Mouse (Mus musculus): ENCODE results near the gene Gdf2. TPM values are rescaled to one million over a fixed set of nuclear protein-coding genes. Genes with fewer than 3 reads are reported as not detected.

Gdf2 gene
- polyA plus RNA-seq (2021; fragmentation: Nextera tagmentation): not detected in 2 replicates
- long read RNA-seq, experiment 1: 0 reads
- long read RNA-seq, experiment 2: 0 reads

DNA sequence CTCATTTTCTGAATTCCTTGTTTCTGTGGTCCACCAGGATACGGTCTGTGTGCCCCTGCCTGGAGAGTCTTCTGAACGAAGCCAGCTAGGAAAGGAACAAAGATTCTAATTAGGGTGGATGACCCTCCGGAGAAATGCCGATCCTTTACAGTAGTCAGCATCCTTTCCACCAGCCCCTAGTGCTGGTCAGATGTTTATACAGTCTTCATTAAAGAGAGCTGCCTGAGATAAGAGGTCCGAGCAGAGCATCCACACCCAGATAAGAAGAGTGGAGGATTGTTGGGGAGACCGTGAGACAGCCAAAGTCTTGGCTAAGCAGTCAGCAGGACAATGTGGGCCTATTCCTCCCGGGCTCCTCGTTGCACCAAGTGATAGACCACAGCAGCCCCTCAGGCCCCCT, at the start of gene Gdf2:
Gene Gdf2 (plus strand): TSS at position 301 of the 400 bp plus-strand sequence.

DNA sequence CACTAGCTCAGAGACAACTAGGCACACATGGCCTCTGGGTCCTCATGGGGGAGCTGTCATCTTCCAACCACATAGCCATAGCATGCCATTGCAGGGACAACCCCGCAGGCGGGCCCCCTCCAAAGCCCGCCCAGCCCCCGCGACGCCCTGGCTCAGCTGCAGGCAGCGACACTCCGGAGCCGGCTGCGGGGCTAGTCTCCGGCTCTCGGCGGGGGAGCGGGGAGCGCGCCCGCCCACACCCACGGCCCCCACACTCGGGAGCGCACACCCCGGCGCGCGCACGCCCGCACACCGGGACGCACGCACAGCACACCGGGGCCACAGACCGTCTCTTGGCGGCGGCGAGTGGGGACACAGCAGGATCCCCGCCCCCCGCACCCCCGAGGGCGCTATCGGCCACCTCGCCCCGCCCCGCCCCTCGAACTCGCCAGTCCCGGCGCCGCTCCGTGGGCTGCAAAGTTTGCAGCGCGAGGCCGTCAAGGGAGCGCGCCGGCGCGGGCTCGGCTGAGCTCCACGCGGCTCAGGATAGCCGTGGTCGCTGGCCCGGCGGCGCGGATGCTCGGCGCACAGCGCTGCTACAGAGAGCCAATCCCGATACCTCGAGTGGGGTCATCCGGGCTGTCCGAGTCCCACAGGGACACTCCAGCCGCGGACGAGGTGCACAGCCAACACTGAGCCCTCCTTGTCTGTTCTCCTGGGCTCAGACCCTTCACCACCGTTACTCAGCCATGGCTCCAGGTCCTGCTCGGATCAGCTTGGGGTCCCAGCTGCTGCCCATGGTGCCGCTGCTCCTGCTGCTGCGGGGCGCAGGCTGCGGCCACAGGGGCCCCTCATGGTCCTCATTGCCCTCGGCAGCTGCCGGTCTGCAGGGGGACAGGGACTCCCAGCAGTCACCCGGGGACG, 17.4 kb upstream of the Gdf2 start, which contains the start of gene Gdf10:
Gene Gdf10 (plus strand): TSS at position 420 of the 903 bp plus-strand sequence.

DNA sequence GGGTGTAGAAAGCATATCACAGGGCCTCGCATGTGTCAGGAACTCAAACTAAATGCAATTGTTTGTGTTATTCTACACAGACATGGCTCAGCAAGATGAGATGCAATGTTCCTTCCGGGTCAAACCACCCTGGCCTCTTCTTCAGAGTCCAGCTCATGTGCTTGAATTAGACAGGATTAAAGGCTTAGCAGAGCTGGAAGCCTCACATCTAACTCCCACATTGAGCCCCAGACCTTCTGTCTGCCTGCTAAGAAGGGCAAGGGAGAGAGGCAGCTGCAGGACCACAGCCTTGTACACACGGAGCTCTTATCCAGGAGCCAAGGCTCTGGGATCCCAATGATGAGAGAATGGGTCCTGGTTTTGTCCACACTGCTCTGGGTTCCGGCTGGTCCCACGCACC, 12.9 kb downstream of the Gdf2 start, which contains the start of gene Rbp3:
Gene Rbp3 (plus strand): TSS at position 243 of the 400 bp plus-strand sequence.

DNA sequence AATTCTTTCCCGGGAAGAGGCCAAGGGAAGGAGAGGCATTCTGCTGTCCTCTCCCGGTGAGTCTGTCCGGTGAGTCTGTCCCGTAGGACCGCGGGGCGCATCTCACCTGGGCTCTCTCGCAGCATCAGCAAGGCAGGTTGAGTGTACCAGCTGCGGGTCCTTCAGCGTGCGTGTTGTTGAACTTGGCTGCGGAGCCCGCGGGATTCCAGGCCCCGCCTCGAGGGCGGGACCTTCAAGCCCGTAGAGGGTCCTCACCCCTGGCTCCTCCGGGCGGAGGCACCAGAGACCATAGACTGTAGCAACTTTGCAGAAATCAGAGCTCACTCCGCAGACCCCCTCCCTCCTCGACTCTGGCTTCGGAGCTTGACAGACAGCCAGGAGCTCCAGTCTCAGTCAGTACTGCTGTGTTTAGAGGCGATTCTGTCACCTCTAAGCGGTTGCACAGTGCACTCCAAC, 37.8 kb downstream of the Gdf2 start, which contains the start of gene Zfp488:
Gene Zfp488 (minus strand): TSS at position 161 of the 456 bp plus-strand sequence.

Other genes with a start within 250 kb of the Gdf2 start
- 2.1 and 2.9 TPM in 2 replicates for gene Gdf10, start 17.5 kb upstream of the Gdf2 start, polyA plus RNA-seq (2021; fragmentation: Nextera tagmentation)
- gene Rbp3, start 13.0 kb downstream of the Gdf2 start, polyA plus RNA-seq (2021; fragmentation: Nextera tagmentation): 0.06 and 0.08 TPM in 2 replicates
- 1.2 and 1.7 TPM in 2 replicates for gene Zfp488, start 37.7 kb downstream of the Gdf2 start, polyA plus RNA-seq (2021; fragmentation: Nextera tagmentation)
- not detected in 2 replicates for gene Gm30083, start 74.1 kb downstream of the Gdf2 start, polyA plus RNA-seq (2021; fragmentation: Nextera tagmentation)
- gene Gm5460, start 75.7 kb downstream of the Gdf2 start, polyA plus RNA-seq (2021; fragmentation: Nextera tagmentation): not detected in 2 replicates
- not detected in 2 replicates for gene Antxrl, start 111.7 kb downstream of the Gdf2 start, polyA plus RNA-seq (2021; fragmentation: Nextera tagmentation)
- gene Anxa8, start 144.9 kb downstream of the Gdf2 start, polyA plus RNA-seq (2021; fragmentation: Nextera tagmentation): 0.50 and 0.74 TPM in 2 replicates
- not detected in 2 replicates for gene A630023A22Rik, start 161.7 kb downstream of the Gdf2 start, polyA plus RNA-seq (2021; fragmentation: Nextera tagmentation)
- 0.04 TPM in 1 of 2 replicates, not detected in the other for gene Npy4r, start 211.4 kb downstream of the Gdf2 start, polyA plus RNA-seq (2021; fragmentation: Nextera tagmentation)

Data from layer of hippocampus, adult 6 months (tissue).